Mouse (Mus musculus) E14TG2a.4 (cell line): ENCODE measurements around the gene Gramd1a.

Source experiments
- H3K27me3 ChIP-seq: 2 replicates; pipeline ENCODE4 v1.6.1; 2014; ENCODE audit warnings: low read length, control low read depth; ENCODE audit not compliant: insufficient read depth
- H3K36me3 ChIP-seq: 2 replicates; pipeline ENCODE4 v1.6.1; 2014; ENCODE audit warnings: low read length, control low read depth; ENCODE audit not compliant: insufficient read depth
- H3K4me1 ChIP-seq: replicated peaks from 2 replicates; pipeline ENCODE4 v1.6.1; 2014; ENCODE audit warnings: low read depth, low read length, control low read depth
- H3K4me3 ChIP-seq: replicated peaks from 2 replicates; pipeline ENCODE4 v1.5.1; 2014; ENCODE audit warnings: mild to moderate bottlenecking, low read length
- H3K9me3 ChIP-seq: 2 replicates; pipeline ENCODE4 v1.6.1; 2014; ENCODE audit warnings: low read length, control low read depth
- CTCF ChIP-seq: conservative IDR thresholded peaks from 2 replicates; pipeline ENCODE4 v1.5.1; 2014; ENCODE audit warnings: low read length
- NANOG ChIP-seq: IDR thresholded peaks from 2 replicates; pipeline ENCODE4 v1.6.1; 2014; ENCODE audit warnings: borderline replicate concordance, low read length, mixed read lengths
- POU5F1 ChIP-seq: IDR thresholded peaks from 2 replicates; pipeline ENCODE4 v1.6.1; 2014; ENCODE audit warnings: low read length, borderline replicate concordance

Gramd1a gene

DNA sequence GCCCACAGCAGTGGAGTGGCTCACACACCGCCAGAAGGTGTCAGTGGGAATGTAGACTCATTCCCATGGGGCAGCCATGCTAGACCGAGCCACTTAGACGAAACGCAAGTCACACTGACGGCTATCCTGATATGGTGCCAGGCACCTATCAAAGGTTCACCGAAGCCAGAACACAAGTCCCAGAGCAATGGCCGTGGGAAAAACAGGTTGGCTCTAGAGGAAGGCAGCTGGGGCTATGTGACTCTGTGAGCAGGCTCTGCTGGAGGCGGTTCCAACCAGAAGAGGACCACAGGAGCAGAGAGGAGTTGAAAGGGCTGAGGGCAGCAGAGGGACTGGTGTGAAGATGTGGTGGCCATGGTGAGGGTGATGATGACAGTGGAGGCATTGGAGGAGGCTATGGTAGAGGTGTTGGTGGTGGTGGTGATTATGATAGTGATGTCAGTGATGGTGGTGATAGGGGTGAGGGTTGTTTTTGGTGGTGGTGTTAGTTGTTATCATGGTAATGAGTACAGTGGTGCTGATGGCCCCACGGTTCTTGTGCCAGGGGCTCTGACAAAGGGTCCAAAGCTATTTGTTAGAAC, 69.4 kb downstream of the Gramd1a start:
- Histone ChIP-seq H3K4me3 (no peak overlapping the region), H3K9me3 (no peaks in the 10 kb centered on the region), H3K27me3 (no peaks in the 10 kb centered on the region), H3K4me1 (peaks cover 47% of the 10 kb centered on the region), H3K36me3 (no peaks in the 10 kb centered on the region)
- TF ChIP-seq CTCF (no peak), POU5F1 (no peak), NANOG (no peak)

DNA sequence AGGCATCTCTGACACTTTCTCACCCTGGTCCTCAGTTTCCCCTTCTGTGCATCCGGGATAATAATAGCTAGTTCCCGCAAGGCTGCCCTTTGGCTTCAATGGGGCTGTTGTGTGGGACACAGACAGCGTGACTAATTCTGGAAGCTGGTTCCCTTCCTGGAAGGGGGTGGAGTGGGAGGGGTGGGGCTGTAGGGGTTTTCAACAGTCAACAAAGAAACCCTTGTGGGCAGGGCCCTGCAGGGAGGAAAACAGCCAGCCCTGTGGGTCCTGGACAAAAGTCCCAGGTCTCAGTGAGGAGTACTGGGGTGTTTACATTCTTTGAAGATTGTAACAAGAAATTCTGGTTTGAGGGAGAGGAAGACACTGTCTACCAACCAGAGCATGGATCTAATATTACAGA, 70.5 kb downstream of the Gramd1a start:
- Histone ChIP-seq H3K4me3 (0 out of 2 replicates have a peak overlapping the region, but pooled peaks have one; percentile 17), H3K27me3 (0 out of 2 replicates have a peak, but pooled peaks cover 4% of the 10 kb centered on the region), H3K9me3 (0 out of 2 replicates have a peak, but pooled peaks cover 3% of the 10 kb centered on the region), H3K36me3 (no peaks in the 10 kb centered on the region), H3K4me1 (peaks cover 47% of the 10 kb centered on the region)
- TF ChIP-seq POU5F1 (no peak), NANOG (no peak), CTCF (no peak)

DNA sequence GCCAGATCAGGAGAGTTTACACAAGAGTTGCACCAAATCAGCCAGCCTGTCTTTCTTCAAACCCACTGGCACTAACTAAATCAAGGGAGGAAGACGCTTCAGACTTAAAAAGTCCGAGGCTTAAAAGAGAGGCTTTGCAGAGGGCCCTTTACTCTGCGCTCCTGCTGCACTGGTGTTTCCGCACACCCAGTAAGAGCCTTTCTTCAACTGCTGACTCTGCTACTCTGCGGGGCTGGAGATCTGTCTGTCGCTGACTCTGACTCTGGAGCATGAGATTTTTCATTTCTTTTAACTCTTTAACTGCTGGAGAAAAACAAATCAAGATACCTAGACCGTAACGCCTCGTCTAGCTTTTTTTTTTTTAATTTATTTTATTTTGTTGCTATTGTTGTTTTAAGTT, 71.6 kb downstream of the Gramd1a start:
- peaks cover 47% of the 10 kb centered on the region for H3K4me1 ChIP-seq
- no peak for TF ChIP-seq CTCF
- 0 out of 2 replicates have a peak, but pooled peaks cover 4% of the 10 kb centered on the region for H3K27me3 ChIP-seq
- H3K9me3 ChIP-seq, result 0 out of 2 replicates have a peak, but pooled peaks cover 3% of the 10 kb centered on the region
- H3K36me3 ChIP-seq, result no peaks in the 10 kb centered on the region
- H3K4me3 ChIP-seq, result no peak overlapping the region

DNA sequence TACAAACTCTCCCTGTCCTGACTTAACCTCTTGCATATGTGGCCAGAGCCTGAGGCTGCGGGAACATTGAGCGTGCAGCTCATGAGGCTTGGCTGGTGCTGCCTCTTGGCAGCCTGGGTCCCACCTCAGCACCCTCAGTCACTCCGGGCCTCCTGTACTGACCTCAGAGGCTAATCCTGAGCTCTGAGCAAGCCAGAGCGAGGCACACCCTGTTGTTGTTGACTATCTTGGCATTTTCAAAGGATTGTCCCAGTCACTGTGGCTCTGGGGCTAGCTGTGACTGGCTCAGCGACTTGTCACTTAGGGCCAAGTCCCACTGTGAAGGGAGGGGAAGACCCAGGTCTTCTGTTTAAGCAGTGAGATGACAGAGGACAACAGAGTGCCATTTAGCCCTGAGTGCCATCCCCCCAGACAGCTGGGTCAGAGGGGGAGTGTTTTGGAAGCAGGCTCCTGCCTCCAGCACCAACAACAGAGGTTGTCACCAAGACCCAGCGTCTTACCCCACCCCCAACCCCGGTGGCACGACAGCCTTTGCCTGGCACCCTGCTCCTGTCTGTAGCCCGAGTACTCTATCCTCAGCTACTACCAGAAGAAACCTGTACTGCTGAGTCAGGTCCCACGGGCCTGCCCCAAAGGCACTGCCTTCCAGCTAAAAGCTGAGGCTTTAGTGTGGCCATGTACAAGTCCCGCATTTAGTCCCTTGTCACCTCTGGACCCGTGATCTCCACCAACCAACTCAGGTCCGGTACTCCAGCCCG, 72.7 kb downstream of the Gramd1a start:
- 0 out of 2 replicates have a peak, but pooled peaks cover 3% of the 10 kb centered on the region for H3K9me3 ChIP-seq
- peak overlapping the region; percentile 7; the same call in 1 of the 2 replicates for H3K4me3 ChIP-seq
- TF ChIP-seq CTCF (no peak), NANOG (no peak), POU5F1 (no peak)
- no peaks in the 10 kb centered on the region for H3K36me3 ChIP-seq
- H3K4me1 ChIP-seq, result peaks cover 47% of the 10 kb centered on the region
- 0 out of 2 replicates have a peak, but pooled peaks cover 4% of the 10 kb centered on the region for H3K27me3 ChIP-seq

GRCm38 (mm10) chr7:31082106-31082505, 73.6 kb downstream of the Gramd1a start:
- TF ChIP-seq NANOG (no peak), POU5F1 (no peak), CTCF (no peak)
- Histone ChIP-seq H3K36me3 (no peaks in the 10 kb centered on the region), H3K4me3 (no peak overlapping the region), H3K9me3 (0 out of 2 replicates have a peak, but pooled peaks cover 3% of the 10 kb centered on the region), H3K27me3 (0 out of 2 replicates have a peak, but pooled peaks cover 4% of the 10 kb centered on the region), H3K4me1 (peaks cover 51% of the 10 kb centered on the region)

DNA sequence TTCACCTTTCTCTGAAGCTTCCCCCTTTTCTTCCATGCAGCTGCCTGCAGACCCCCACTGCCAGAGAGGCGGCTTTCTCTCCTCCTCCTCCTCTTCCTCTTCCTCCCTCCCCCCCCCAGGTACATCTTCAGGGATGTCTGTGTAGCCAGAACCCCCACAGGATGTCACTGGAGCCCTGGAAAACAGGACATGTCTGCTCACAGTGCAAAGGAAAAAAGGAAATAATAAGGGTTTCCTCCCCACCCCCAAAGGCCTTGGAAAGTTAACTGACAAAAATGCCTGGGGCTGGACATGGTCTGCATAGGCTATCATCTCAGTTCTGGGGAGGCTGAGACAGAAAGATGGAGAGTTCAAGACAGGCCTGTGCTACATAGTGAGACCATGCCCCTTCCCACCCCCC, 74.6 kb downstream of the Gramd1a start:
- TF ChIP-seq NANOG, result no peak
- TF ChIP-seq POU5F1, result no peak
- no peaks in the 10 kb centered on the region for H3K36me3 ChIP-seq
- H3K27me3 ChIP-seq, result peaks cover 4% of the 10 kb centered on the region; the same call in 1 of the 2 replicates
- H3K4me3 ChIP-seq, result no peak overlapping the region
- peaks cover 47% of the 10 kb centered on the region for H3K4me1 ChIP-seq
- H3K9me3 ChIP-seq, result 0 out of 2 replicates have a peak, but pooled peaks cover 3% of the 10 kb centered on the region

DNA sequence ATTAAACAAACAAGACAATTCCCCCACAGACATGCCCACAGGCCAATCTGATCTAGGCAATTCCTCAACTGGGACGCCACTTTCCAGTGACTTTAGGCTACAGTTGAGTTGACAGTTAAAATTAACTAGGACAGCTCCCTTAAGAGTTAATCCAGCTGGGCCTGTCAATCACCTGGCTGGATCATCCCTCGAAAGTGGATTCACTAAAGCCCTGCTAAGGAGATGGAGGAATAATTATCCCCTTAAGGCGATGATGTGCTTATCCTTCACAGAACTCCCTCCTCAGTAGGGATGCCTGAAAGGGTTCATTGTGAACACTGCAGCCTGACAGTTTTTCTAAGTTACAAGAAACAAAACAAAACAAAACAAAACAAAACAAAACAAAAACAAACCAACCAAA, 75.1 kb downstream of the Gramd1a start:
- TF ChIP-seq POU5F1 (no peak), NANOG (no peak), CTCF (no peak)
- Histone ChIP-seq H3K4me3 (no peak overlapping the region), H3K36me3 (no peaks in the 10 kb centered on the region), H3K9me3 (0 out of 2 replicates have a peak, but pooled peaks cover 3% of the 10 kb centered on the region), H3K27me3 (peaks cover 4% of the 10 kb centered on the region; the same call in 1 of the 2 replicates), H3K4me1 (peaks cover 42% of the 10 kb centered on the region)
